Mouse (Mus musculus): ENCODE measurements around the gene Zcchc8. TPM values are rescaled to one million over a fixed set of nuclear protein-coding genes. Genes with fewer than 3 reads are reported as not detected.
"Not testable (repeated sequence)": the region's sequence is repeated elsewhere in the genome, so short reads cannot be mapped to it uniquely, and the experiment has no call there.

Gene Zcchc8
- 10 to 100 TPM; 26.6 to 33.2 TPM for total RNA-seq (2021)
- long read RNA-seq, experiment 1, full-length matches to known transcripts = 15 of 15 reads
- long read RNA-seq, experiment 1, partial matches to known transcripts = 0 of 15 reads
- long read RNA-seq, experiment 1, other reads (novel, unspliced or antisense) = 0 of 15 reads
- long read RNA-seq, experiment 2, full-length matches to known transcripts = 9 of 13 reads
- long read RNA-seq, experiment 2, partial matches to known transcripts = 0 of 13 reads
- long read RNA-seq, experiment 2, other reads (novel, unspliced or antisense) = 4 of 13 reads

GRCm38 (mm10) chr5:123720328-123721311 is at the start of gene Zcchc8:
Zcchc8 (minus strand) TSS chr5:123721100.
- DNase-seq = peak; percentile 87

GRCm38 (mm10) chr5:123766455-123766854 is 45.6 kb upstream of the Zcchc8 start:
- not testable (repeated sequence) for DNase-seq

GRCm38 (mm10) chr5:123765506-123765905 is 44.6 kb upstream of the Zcchc8 start:
- no peak for DNase-seq

- peak; percentile 93 for DNase-seq
These were observed 28.5 kb upstream of the Zcchc8 start, which contains the start of the genes Rsrc2 and Kntc1 for GRCm38 (mm10) chr5:123749065-123750064. Rsrc2 (minus strand) TSS chr5:123749414. Kntc1 (plus strand) TSS chr5:123749716.

- no peak for DNase-seq
These were observed 27.6 kb upstream of the Zcchc8 start for GRCm38 (mm10) chr5:123748339-123749064.

- DNase-seq = no peak
These were observed 26.7 kb upstream of the Zcchc8 start for GRCm38 (mm10) chr5:123747604-123748003.

- no peak for DNase-seq
These were observed 25.4 kb upstream of the Zcchc8 start for GRCm38 (mm10) chr5:123746253-123746652.

GRCm38 (mm10) chr5:123744358-123744757 is 23.5 kb upstream of the Zcchc8 start:
- DNase-seq = no peak

- DNase-seq = no peak
These were observed 10.1 kb upstream of the Zcchc8 start for GRCm38 (mm10) chr5:123730981-123731380.

- not testable (repeated sequence) for DNase-seq
These were observed 2.9 kb upstream of the Zcchc8 start for GRCm38 (mm10) chr5:123723816-123724215.

GRCm38 (mm10) chr5:123714622-123715021 is 6.3 kb downstream of the Zcchc8 start:
- no peak for DNase-seq

- no peak for DNase-seq
These were observed 7.1 kb downstream of the Zcchc8 start for GRCm38 (mm10) chr5:123713782-123714181.

GRCm38 (mm10) chr5:123709571-123709970 is 11.3 kb downstream of the Zcchc8 start:
- DNase-seq = no peak

GRCm38 (mm10) chr5:123708598-123708997 is 12.3 kb downstream of the Zcchc8 start:
- no peak for DNase-seq

GRCm38 (mm10) chr5:123700625-123701024 is 20.3 kb downstream of the Zcchc8 start:
- peak; percentile 78 for DNase-seq

- peak; percentile 82 for DNase-seq
These were observed 21.7 kb downstream of the Zcchc8 start for GRCm38 (mm10) chr5:123699198-123699597.

- DNase-seq = no peak
These were observed 23.9 kb downstream of the Zcchc8 start for GRCm38 (mm10) chr5:123696961-123697360.

GRCm38 (mm10) chr5:123696244-123696643 is 24.7 kb downstream of the Zcchc8 start:
- no peak for DNase-seq

GRCm38 (mm10) chr5:123694468-123694867 is 26.4 kb downstream of the Zcchc8 start:
- peak; percentile 27 for DNase-seq

GRCm38 (mm10) chr5:123684221-123685144 is 36.4 kb downstream of the Zcchc8 start, which contains the start of gene Clip1:
Clip1 (minus strand) TSS chr5:123684618.
- peak; percentile 70 for DNase-seq

Data from gastrocnemius, postnatal 10 days (tissue).